Mouse (Mus musculus): ENCODE measurements around the gene Cox7a1.
A peak's percentile ranks its signal among the peaks of the same experiment; 100 is the strongest.
"Not testable (repeated sequence)": the region's sequence is repeated elsewhere in the genome, so short reads cannot be mapped to it uniquely, and the experiment has no call there.

The Cox7a1 gene

GRCm38 (mm10) chr7:30183879-30184289, at the start of gene Cox7a1:
TSS of gene Cox7a1 (plus strand) at chr7:30184144.
- DNase-seq = peak; percentile 96

DNA sequence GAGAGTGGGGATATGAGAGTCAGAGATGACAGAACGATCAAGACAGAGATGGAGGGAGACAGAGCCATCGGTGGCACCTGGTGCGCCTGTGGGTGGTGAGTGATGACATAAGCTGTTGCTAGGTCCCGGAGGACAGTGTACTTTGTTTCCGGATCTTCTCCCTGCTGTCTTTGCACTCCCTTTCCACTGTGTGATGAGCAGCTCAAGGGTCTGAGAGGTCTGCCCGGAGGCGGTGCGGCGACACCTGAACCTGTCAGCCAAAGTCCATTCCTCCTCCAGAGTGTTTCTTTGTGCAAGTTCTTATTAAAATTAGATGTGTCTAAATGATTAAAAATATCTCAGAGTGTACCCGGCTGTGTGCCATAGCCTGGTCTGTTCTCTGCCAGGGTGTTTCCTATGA, 47.1 kb upstream of the Cox7a1 start:
- no peak for DNase-seq

GRCm38 (mm10) chr7:30143170-30143554, 40.8 kb upstream of the Cox7a1 start:
- no peak for DNase-seq

- DNase-seq = peak; percentile 81
Observed at GRCm38 (mm10) chr7:30143555-30144209, 40.3 kb upstream of the Cox7a1 start.

DNA sequence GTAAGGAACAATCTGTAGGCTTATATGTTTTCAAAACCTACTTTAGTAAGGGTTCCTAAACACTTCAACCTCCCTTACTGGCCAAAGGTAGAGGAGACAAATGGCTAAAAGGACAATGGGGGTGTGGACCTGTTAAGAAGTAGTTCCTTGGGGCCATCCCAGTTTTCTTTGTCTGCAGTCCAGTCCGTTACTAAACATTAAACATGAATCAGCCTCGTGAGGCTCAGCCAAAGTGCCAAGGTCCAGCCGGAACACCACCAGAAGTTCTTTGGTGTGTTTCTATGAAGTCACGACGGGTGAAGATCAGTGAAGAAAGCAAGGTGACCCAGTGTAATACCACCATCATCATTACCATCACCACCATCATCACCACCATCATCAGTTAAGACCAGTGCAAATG, 36.9 kb upstream of the Cox7a1 start:
- DNase-seq = no peak

DNA sequence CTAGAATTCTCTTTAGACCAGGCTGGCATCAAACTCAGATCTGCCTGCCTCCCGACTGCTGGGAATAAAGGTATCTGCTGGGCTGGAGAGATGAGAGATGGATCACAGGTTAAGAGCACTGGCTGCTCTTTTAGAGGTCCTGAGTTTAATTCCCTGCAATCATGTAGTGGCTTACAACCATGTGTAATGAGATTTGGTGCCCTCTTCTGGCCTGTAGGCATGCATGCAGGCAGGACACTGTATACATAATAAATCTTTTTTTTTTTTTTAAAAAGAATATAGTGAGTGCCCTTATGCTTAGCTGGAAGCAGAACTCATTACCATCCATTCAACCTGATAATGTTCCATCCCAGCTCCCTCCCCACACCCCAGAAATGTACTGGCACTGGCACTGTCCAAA, 29.9 kb upstream of the Cox7a1 start:
- DNase-seq = no peak

GRCm38 (mm10) chr7:30155507-30155906, 28.4 kb upstream of the Cox7a1 start:
- no peak for DNase-seq

DNA sequence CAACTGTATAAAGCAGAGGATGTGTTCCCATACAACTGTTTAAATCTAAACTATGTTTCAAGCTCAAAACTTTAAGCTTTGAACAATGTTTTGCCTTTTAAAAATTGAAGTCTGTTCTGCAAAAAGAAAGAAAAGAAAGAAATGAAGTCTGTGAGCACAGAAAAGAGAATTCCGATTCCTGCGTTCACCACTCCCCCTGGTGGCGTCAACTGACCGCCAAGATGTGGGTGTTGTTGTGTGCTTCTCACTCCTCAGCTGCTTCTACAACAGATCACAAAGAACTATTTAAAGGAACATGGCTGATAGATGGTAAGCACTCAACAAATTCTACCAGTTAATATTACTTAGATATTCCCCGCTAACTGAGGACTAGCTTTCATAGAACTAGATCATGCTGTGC, 20.8 kb upstream of the Cox7a1 start:
- DNase-seq = no peak

- no peak for DNase-seq
Observed at GRCm38 (mm10) chr7:30164745-30165144, 19.2 kb upstream of the Cox7a1 start.

DNA sequence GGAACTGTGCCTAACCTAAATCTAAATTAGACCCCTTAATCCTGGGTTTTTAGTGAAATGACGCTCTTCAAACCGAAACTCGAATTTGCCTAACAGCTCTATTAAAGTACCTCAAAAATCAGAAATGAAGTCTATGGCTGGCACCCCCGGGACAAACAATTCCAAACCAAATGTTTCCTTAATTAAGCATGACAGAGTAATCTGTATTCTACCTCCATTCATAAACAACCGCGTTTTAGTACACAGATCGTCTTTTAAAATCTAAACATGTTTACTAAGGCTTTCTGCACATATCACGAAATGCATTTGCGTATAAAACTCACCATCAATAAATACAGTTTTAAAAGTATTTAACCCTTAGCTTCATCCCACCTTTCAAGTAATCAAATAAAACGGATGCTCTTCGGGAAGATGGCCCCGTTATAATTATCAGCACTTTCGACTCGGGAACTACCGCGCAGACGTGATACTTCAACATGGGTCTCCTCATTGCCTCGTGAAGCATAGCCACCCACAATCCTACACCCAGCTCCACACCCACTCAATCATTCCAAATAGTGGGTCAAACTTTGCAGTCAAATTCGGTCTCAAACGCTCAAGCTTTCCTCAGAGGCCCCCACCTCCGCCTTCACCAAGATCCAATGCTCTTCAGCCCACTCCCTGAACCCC, 14.9 kb upstream of the Cox7a1 start:
- DNase-seq = no peak

DNA sequence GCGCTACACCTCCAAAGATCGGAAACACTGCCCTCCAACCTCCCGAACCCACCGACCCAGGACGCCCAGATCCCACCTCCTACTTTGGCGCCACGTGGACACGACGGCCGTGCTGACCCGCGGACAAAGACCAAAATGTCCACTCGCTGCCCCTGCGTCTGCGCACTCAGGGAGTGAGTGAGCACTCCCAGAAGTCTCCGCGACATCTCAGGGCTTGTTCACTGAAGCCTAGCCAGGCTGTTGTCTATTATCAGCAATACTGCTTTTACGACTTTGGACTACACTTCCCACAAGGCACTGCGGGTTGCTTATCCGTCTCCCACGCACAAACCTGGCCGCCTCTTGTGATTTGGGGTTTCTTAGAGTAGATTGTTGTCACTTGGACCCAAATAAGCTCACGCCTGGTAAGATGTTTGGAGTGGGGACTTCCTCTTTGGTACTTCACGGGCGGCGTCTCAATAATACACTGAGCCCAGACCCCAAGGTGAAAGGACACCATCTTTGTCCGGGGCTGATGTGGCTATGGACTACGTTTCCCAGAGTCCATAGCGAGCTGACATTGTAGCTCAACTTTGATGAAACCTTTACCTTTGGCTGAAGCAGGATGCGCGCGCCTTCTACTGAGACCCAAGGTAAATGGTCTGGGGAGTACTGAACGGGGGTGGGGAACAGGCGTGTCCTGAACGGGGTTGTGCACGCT, 14.2 kb upstream of the Cox7a1 start, which contains the start of gene Zfp146:
TSS of gene Zfp146 (minus strand) at position 168 of the 700 bp plus-strand sequence.
- DNase-seq = peak; percentile 97

DNA sequence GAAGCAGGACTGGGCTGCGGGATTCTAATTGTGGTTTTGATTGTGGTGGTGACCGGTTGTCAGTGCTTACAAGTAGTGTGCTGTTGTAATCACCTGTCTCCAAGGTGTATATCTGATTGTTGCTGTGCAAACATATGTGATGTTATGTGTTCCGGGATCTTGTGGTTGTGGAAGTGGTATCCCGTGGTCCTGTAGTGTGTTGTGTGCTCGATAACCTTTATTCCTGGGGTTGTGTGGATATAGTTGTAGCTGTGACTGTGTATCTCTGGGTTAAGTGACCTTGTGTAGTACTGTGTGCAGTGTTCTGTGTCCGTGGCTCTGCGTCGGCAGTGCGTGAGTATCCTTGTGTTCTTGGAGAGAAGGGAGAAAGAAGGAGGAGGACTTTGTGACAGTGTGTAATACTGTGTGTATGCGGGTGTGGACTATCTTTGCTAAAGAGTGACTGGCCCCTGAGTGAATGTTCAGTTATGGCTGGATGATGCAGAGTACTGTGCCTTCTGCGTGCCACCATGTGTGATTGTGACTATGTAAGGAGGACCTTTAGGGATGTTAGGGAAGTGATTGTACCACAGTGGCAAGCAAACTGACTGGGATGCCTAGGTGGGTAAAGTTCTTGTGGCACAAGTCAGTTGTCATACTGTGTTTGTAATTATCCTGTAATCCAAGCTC, 13.5 kb upstream of the Cox7a1 start:
- no peak for DNase-seq

GRCm38 (mm10) chr7:30176474-30176873, 7.5 kb upstream of the Cox7a1 start:
- DNase-seq = no peak

DNA sequence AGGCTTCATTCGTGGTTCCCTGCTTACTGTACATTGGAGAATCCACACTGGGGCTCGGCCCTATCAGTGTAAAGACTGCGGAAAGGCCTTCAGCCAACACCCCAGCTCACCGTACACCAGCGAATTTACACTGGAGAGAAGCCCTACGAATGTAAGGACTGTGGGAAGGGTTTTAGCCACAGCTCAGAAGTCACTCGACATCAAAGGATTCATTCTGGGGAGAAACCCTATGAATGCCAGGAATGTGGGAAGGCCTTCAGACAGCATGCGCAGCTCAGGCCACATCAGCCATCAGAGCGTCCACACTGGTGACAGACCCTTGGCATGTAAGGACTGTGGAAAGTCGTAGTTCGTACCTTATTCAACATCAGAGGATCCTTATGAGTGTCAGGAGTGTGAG, 5.7 kb upstream of the Cox7a1 start:
- DNase-seq = no peak

GRCm38 (mm10) chr7:30181308-30181707, 2.6 kb upstream of the Cox7a1 start:
- DNase-seq = peak; percentile 85

- not testable (repeated sequence) for DNase-seq
Observed at GRCm38 (mm10) chr7:30181929-30182328, 2.0 kb upstream of the Cox7a1 start.

DNA sequence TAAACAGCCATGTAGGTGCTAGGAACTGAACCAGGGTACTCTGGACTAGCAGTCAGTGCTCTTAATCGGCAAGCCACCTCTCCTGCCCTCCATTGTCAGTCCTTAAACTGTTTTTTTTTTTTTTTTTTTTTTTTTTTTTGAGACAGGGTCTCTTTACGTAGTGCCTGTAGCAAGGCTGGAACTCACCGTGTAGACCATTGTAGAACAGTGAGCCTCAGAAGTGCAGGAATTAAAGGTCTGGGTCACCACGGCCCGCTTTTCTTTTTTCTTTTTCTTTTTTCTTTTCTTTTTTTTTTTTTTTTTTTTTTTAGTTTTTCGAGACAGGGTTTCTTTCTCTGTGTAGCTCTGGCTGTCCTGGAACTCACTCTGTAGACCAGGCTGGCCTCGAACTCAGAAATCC, 755 bp upstream of the Cox7a1 start:
- DNase-seq = not testable (repeated sequence)

DNA sequence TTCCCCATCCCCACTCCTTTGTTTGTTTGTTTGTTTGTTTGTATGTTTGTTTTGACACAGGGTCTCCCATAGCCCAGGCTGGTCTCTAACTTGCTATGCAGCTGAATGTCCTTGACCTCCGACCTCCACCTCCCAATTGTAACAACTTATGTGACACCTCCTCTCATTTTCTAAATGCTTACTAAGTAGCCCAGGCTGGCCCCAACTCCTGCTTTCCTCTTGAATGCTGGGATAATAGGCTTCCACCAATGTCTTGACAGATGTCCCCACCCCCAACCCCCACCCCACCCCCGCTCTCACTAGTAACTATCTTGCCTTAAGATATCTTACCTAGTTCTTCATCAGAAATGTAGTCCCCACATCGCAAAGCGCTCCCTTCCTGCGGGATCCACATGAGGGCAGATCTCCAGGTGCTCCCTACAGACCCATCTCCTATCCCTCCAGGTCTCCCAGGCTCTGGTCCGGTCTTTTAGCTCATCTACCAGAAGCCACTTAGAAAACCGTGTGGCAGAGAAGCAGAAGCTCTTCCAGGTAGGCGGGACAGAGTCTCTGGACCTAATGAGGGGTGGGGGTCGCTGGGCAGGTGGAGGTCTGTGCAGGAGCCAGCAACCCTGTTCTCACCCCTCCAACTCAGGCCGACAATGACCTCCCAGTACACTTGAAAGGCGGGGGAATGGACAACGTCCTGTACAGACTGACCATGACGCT, 851 bp downstream of the Cox7a1 start:
- no peak for DNase-seq

DNA sequence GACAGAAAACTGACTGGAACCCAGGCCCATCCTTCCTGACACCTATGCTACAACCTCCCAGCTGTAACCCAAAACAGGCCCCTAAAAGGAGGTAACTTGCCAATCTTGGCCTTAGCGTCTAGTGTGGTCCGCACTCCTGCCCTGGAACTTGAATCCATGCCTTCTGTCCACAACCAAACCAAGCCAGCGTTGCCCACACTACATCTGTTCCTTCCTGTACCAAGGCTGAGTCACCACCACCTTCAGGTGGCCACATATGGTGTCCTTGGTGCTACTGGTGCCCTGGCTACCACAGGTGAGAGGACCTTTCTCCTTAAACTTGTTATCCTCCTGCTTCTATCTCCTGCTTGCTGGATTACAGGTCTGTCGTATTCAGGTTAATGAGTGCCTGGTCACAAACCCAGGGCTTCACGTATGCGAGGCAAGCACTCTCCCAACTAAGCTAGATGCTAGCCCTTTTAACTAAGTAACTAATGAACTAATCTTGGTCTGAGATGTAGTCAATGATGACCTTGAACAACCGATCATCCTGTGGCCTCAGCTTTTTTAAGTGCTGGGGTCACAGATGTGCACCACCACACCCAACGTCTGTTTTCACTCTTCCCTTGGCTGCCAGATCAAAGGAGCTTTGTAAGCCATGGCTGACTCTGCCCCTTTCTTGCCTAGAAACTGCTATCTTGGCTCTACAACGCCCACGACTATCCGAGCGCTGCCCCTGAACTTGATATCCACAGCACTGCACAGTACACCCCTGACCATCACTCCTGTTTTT, 4.6 kb downstream of the Cox7a1 start:
- DNase-seq = no peak

GRCm38 (mm10) chr7:30189116-30189491, 5.2 kb downstream of the Cox7a1 start:
- no peak for DNase-seq

DNA sequence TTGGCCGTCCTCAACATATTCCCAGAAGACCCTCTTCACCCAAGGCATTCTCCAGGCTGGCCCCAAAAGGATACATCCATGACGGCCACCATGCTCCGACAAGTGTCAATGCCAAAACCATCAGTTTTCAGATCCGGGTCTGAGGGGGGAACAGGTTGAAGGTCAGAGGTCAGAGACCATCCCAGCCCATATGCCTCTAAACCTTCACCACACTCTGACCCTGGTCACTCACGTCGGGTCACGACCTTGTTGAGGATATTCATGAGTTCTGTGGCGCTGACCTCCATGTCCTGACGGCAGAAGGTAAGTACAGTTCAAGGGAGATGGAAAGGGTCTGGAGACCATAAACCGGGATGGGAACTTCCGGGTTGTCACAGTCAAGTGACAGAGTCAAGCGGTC, 8.1 kb downstream of the Cox7a1 start:
- no peak for DNase-seq

DNA sequence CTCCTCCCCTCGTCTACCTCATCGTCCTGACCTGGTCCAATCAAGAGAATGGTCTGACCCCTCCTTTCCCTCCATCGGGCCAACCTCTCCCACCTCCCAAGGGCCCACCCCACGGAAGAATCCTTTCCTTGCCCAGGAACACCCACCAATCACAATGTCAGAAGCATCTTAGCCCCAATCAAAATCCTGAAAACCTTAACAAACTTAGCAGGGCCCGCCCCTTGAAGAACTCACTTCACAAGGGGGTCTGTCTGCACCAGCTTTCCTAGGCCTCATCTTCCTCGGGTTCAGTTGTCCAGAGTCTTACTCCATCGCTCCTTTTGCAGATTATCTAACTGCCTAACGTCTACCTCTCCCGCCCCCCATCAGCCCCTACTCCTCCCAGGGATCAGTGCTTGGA, 9.1 kb downstream of the Cox7a1 start:
- DNase-seq = no peak

Data from lung, postnatal 10 days (tissue).